8 mouse cellular contexts compared by ENCODE assay signal in the genomic region with DNA sequence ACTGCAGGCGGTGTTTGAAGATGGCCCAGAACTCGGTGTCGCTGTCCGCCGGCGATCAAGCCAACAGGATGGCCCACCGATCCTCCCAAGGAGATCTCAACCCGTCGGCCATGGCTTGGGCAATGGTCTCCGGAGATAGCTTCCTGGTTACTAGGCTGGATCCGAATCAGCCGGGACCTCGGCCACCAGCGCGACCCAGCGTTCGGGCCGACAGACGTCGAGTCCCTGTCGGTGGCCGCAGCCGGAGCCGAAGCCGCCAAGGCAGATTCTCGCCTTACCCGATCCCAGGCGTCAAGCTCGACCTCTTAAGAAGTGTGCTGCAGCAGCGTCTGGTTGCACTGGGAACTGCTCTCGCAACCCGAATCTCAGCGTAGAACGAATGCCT. TPM values are rescaled to one million over a fixed set of nuclear protein-coding genes. Genes with fewer than 3 reads are reported as not detected.
A peak's percentile ranks its signal among the peaks of the same experiment; 100 is the strongest.
DNase-seq lines count a peak whose midpoint lies in the region; ATAC-seq and TF ChIP-seq lines count a peak whose summit lies in the region.

No protein-coding gene starts in this region.

- H3K4me3 ChIP-seq in heart, embryonic 10.5 days = peak overlapping the region; percentile 95
- peak overlapping the region; percentile 90 for H3K4me3 ChIP-seq in E14TG2a.4 (replicated peaks; ENCODE audit: low read length)
- peak overlapping the region; percentile 67 for H3K4me3 ChIP-seq in forebrain, embryonic 11.5 days (ENCODE audit: low read depth, low read length)
- peak overlapping the region; percentile 87 for H3K4me3 ChIP-seq in liver, embryonic 11.5 days (ENCODE audit: low read depth, low read length)
- H3K4me3 ChIP-seq in stomach, embryonic 15.5 days (replicated peaks) = peak overlapping the region; percentile 74

- H3K9ac ChIP-seq in forebrain, embryonic 11.5 days (ENCODE audit: low read length) = peak overlapping the region; percentile 80
- peak overlapping the region; percentile 91 for H3K9ac ChIP-seq in liver, embryonic 11.5 days (ENCODE audit: low read depth, low read length)
- peak overlapping the region; percentile 77 for H3K9ac ChIP-seq in stomach, embryonic 15.5 days

- ATAC-seq in forebrain, embryonic 11.5 days (replicated peaks; ENCODE audit: low FRiP score) = peak; percentile 63
- peak; percentile 64 for ATAC-seq in liver, embryonic 11.5 days (replicated peaks; ENCODE audit: low FRiP score)
- ATAC-seq in stomach, embryonic 15.5 days (ENCODE audit: insufficient read depth, low FRiP score, low read depth) = peak; percentile 20; the same call in 1 of the 2 replicates

- TF ChIP-seq CTCF in E14TG2a.4 (conservative IDR thresholded peaks at IDR 0.05; ENCODE audit: low read length) = no peak

- WGBS in heart, embryonic 10.5 days = 3% methylated on average over 34 of the region's 34 CpGs
- 3% methylated on average over 34 of the region's 34 CpGs for WGBS in forebrain, embryonic 11.5 days
- WGBS in liver, embryonic 11.5 days = 3% methylated on average over 34 of the region's 34 CpGs
- 3% methylated on average over 34 of the region's 34 CpGs for WGBS in stomach, embryonic 15.5 days

- no peaks in the 10 kb centered on the region for H3K9me3 ChIP-seq in heart, embryonic 10.5 days
- no peaks in the 10 kb centered on the region for H3K9me3 ChIP-seq in E14TG2a.4 (ENCODE audit: low read length)
- no peaks in the 10 kb centered on the region for H3K9me3 ChIP-seq in forebrain, embryonic 11.5 days (ENCODE audit: control insufficient read depth, low read length)
- H3K9me3 ChIP-seq in liver, embryonic 11.5 days (ENCODE audit: control insufficient read depth, low read length) = no peaks in the 10 kb centered on the region
- no peaks in the 10 kb centered on the region for H3K9me3 ChIP-seq in stomach, embryonic 15.5 days

- H3K27ac ChIP-seq in heart, embryonic 10.5 days = peak overlapping the region; percentile 90
- H3K27ac ChIP-seq in forebrain, embryonic 11.5 days (ENCODE audit: low read depth, low read length) = peak overlapping the region; percentile 60; the same call in 1 of the 2 replicates
- H3K27ac ChIP-seq in liver, embryonic 11.5 days (ENCODE audit: low read depth, low read length) = peak overlapping the region; percentile 83
- peak overlapping the region; percentile 89 for H3K27ac ChIP-seq in stomach, embryonic 15.5 days

- H3K36me3 ChIP-seq in heart, embryonic 10.5 days = peaks cover 30% of the 10 kb centered on the region
- peaks cover 38% of the 10 kb centered on the region for H3K36me3 ChIP-seq in E14TG2a.4 (ENCODE audit: insufficient read depth, low read length)
- no peaks in the 10 kb centered on the region for H3K36me3 ChIP-seq in forebrain, embryonic 11.5 days (ENCODE audit: control insufficient read depth, insufficient read depth, low read length)
- peaks cover 16% of the 10 kb centered on the region for H3K36me3 ChIP-seq in liver, embryonic 11.5 days (ENCODE audit: control insufficient read depth, insufficient read depth, low read length)
- H3K36me3 ChIP-seq in stomach, embryonic 15.5 days = peaks cover 19% of the 10 kb centered on the region

- H3K27me3 ChIP-seq in heart, embryonic 10.5 days (ENCODE audit: insufficient read depth, poor library complexity, severe bottlenecking) = no peaks in the 10 kb centered on the region
- H3K27me3 ChIP-seq in E14TG2a.4 (ENCODE audit: insufficient read depth, low read length) = no peaks in the 10 kb centered on the region
- H3K27me3 ChIP-seq in forebrain, embryonic 11.5 days (ENCODE audit: control insufficient read depth, insufficient read depth, low read length) = no peaks in the 10 kb centered on the region
- no peaks in the 10 kb centered on the region for H3K27me3 ChIP-seq in liver, embryonic 11.5 days (replicated peaks; ENCODE audit: control insufficient read depth, insufficient read depth, low read length)
- H3K27me3 ChIP-seq in stomach, embryonic 15.5 days (replicated peaks) = no peaks in the 10 kb centered on the region

- intact Hi-C loops in heart, postnatal 14 days (cut with DNase I) = loop anchor here (1.0 to 10.0 kb wide), 2 partner anchors 15 to 369 kb away; a partner anchor contains a TSS
- intact Hi-C loops in left cerebral cortex, postnatal 14 days (cut with DNase I) = loop anchor here (2.0 to 5.0 kb wide), 2 partner anchors 15 to 67 kb away; a partner anchor contains a TSS
- intact Hi-C loops in gastrocnemius, postnatal 14 days (cut with DNase I; ENCODE audit: low total_unique reads) = no loop called here

- peaks cover 17% of the 10 kb centered on the region; the same call in 1 of the 2 replicates for H3K4me1 ChIP-seq in heart, embryonic 10.5 days
- peaks cover 17% of the 10 kb centered on the region for H3K4me1 ChIP-seq in E14TG2a.4 (replicated peaks; ENCODE audit: low read depth, low read length)
- H3K4me1 ChIP-seq in forebrain, embryonic 11.5 days (replicated peaks; ENCODE audit: control insufficient read depth, insufficient read depth, low read length) = no peaks in the 10 kb centered on the region; the same call in 1 of the 2 replicates
- peaks cover 8% of the 10 kb centered on the region for H3K4me1 ChIP-seq in liver, embryonic 11.5 days (replicated peaks; ENCODE audit: control insufficient read depth, insufficient read depth, low read length)
- peaks cover 10% of the 10 kb centered on the region for H3K4me1 ChIP-seq in stomach, embryonic 15.5 days

- DNase-seq in heart, embryonic 10.5 days (ENCODE audit: low spot score) = no peak
- DNase-seq in heart, postnatal 14 days = no peak
- DNase-seq in forebrain, embryonic 11.5 days (ENCODE audit: low spot score) = no peak
- DNase-seq in liver, embryonic 11.5 days (ENCODE audit: low spot score) = no peak
- DNase-seq in left cerebral cortex, postnatal 14 days (ENCODE audit: low spot score in 2 of 2) = no peak
- no peak for DNase-seq in gastrocnemius, postnatal 14 days

- peak overlapping the region; percentile 86 for H3K4me2 ChIP-seq in forebrain, embryonic 11.5 days (ENCODE audit: low read depth, low read length, severe bottlenecking)
- H3K4me2 ChIP-seq in liver, embryonic 11.5 days = peak overlapping the region; percentile 70
- H3K4me2 ChIP-seq in stomach, embryonic 15.5 days = peak overlapping the region; percentile 77

RNA-seq across cellular contexts. Expression of a gene that starts 0.3 kb away (rescaled TPM):
- polyA plus RNA-seq in heart, embryonic 10.5 days (2016; fragmentation: Nextera tagmentation; extraction: Ambion mirVana) = 21.1 and 25.1 TPM in 2 replicates
- 10 to 100 TPM; 18.5 to 23.1 TPM for total RNA-seq in heart, postnatal 14 days (2021)
- polyA plus RNA-seq in forebrain, embryonic 11.5 days (2014; fragmentation: Nextera tagmentation; extraction: Ambion mirVana) = 34.5 and 35.8 TPM in 2 replicates
- 22.0 and 29.8 TPM in 2 replicates for polyA plus RNA-seq in liver, embryonic 11.5 days (2014; fragmentation: Nextera tagmentation; extraction: Ambion mirVana)
- 30.8 and 32.0 TPM in 2 replicates for polyA plus RNA-seq in stomach, embryonic 15.5 days (2015; fragmentation: Nextera tagmentation; extraction: Ambion mirVana)
- 10 to 100 TPM in 1 of 2 experiments, 1 to 10 TPM in 1; 9.0 to 11.4 TPM for total RNA-seq in left cerebral cortex, postnatal 14 days (2021)
- total RNA-seq in gastrocnemius, postnatal 14 days (2021) = 10 to 100 TPM; 13.0 to 13.3 TPM

RNA-seq across cellular contexts. Expression of a gene that starts 0.4 kb away (rescaled TPM):
- polyA plus RNA-seq in heart, embryonic 10.5 days (2016; fragmentation: Nextera tagmentation; extraction: Ambion mirVana) = 89.0 and 106 TPM in 2 replicates
- total RNA-seq in heart, postnatal 14 days (2021) = 10 to 100 TPM; 26.8 to 29.6 TPM
- polyA plus RNA-seq in forebrain, embryonic 11.5 days (2014; fragmentation: Nextera tagmentation; extraction: Ambion mirVana) = 120 and 132 TPM in 2 replicates
- 110 and 121 TPM in 2 replicates for polyA plus RNA-seq in liver, embryonic 11.5 days (2014; fragmentation: Nextera tagmentation; extraction: Ambion mirVana)
- polyA plus RNA-seq in stomach, embryonic 15.5 days (2015; fragmentation: Nextera tagmentation; extraction: Ambion mirVana) = 112 and 117 TPM in 2 replicates
- 10 to 100 TPM; 32.1 to 35.9 TPM for total RNA-seq in left cerebral cortex, postnatal 14 days (2021)
- total RNA-seq in gastrocnemius, postnatal 14 days (2021) = 10 to 100 TPM; 15.7 to 16.3 TPM

RNA-seq across cellular contexts. Expression of a gene that starts 15.1 kb away (rescaled TPM):
- 127 and 138 TPM in 2 replicates for polyA plus RNA-seq in heart, embryonic 10.5 days (2016; fragmentation: Nextera tagmentation; extraction: Ambion mirVana)
- total RNA-seq in heart, postnatal 14 days (2021) = 10 to 100 TPM; 57.4 to 62.1 TPM
- 91.5 and 100 TPM in 2 replicates for polyA plus RNA-seq in forebrain, embryonic 11.5 days (2014; fragmentation: Nextera tagmentation; extraction: Ambion mirVana)
- polyA plus RNA-seq in liver, embryonic 11.5 days (2014; fragmentation: Nextera tagmentation; extraction: Ambion mirVana) = 173 TPM in 2 replicates
- polyA plus RNA-seq in stomach, embryonic 15.5 days (2015; fragmentation: Nextera tagmentation; extraction: Ambion mirVana) = 140 and 144 TPM in 2 replicates
- total RNA-seq in left cerebral cortex, postnatal 14 days (2021) = 100 to 1,000 TPM; 102 to 108 TPM
- total RNA-seq in gastrocnemius, postnatal 14 days (2021) = 10 to 100 TPM; 52.9 to 63.3 TPM
